Mouse (Mus musculus) heart, postnatal 0 days (tissue): ENCODE data around the gene Ntm.

Experiments used
- CTCF ChIP-seq: IDR thresholded peaks from 2 replicates; pipeline ENCODE4 v1.5.1; 2016; ENCODE audit warnings: antibody characterized with exemption, control low read depth, low read depth
- EP300 ChIP-seq: IDR thresholded peaks from 2 replicates; pipeline ENCODE4 v1.6.1; 2016; ENCODE audit warnings: antibody characterized with exemption, low read depth

- TF ChIP-seq CTCF (no peak), EP300 (no peak)
Observed at GRCm38 (mm10) chr9:29117561-29118112, 845.3 kb downstream of the Ntm start.
